Mouse (Mus musculus): ENCODE measurements around the gene Tesc.

Gene Tesc

GRCm38 (mm10) chr5:118045385-118045784 lies 17.8 kb downstream of the Tesc start:
- DNase-seq, result no peak

GRCm38 (mm10) chr5:118047091-118047757 lies 19.7 kb downstream of the Tesc start:
- no peak for DNase-seq

GRCm38 (mm10) chr5:118048412-118048811 lies 20.9 kb downstream of the Tesc start:
- DNase-seq, result no peak

- DNase-seq, result no peak
Measured at GRCm38 (mm10) chr5:118048928-118049327, 21.4 kb downstream of the Tesc start.

- no peak for DNase-seq
Measured at GRCm38 (mm10) chr5:118050743-118051142, 23.2 kb downstream of the Tesc start.

GRCm38 (mm10) chr5:118051981-118052662 lies 24.6 kb downstream of the Tesc start:
- DNase-seq, result no peak

GRCm38 (mm10) chr5:118053205-118053604 lies 25.7 kb downstream of the Tesc start:
- DNase-seq, result no peak

GRCm38 (mm10) chr5:118057508-118058111 lies 30.1 kb downstream of the Tesc start:
- no peak for DNase-seq

GRCm38 (mm10) chr5:118058858-118059257 lies 31.3 kb downstream of the Tesc start:
- no peak for DNase-seq

GRCm38 (mm10) chr5:118059646-118060045 lies 32.1 kb downstream of the Tesc start:
- no peak for DNase-seq

- DNase-seq, result no peak
Measured at GRCm38 (mm10) chr5:118061391-118061790, 33.8 kb downstream of the Tesc start.

- no peak for DNase-seq
Measured at GRCm38 (mm10) chr5:118063181-118063621, 35.7 kb downstream of the Tesc start.

GRCm38 (mm10) chr5:118064284-118064901 lies 36.9 kb downstream of the Tesc start:
- DNase-seq, result no peak

GRCm38 (mm10) chr5:118065516-118066255 lies 38.1 kb downstream of the Tesc start:
- DNase-seq, result no peak

GRCm38 (mm10) chr5:118066828-118067227 lies 39.3 kb downstream of the Tesc start:
- peak; percentile 83 for DNase-seq

- DNase-seq, result no peak
Measured at GRCm38 (mm10) chr5:118067572-118067971, 40.0 kb downstream of the Tesc start.

GRCm38 (mm10) chr5:118067984-118068494 lies 40.5 kb downstream of the Tesc start:
- no peak for DNase-seq

GRCm38 (mm10) chr5:118069315-118069714 lies 41.8 kb downstream of the Tesc start:
- DNase-seq, result peak; percentile 72

- no peak for DNase-seq
Measured at GRCm38 (mm10) chr5:118071766-118072165, 44.2 kb downstream of the Tesc start.

- no peak for DNase-seq
Measured at GRCm38 (mm10) chr5:118073213-118073773, 45.8 kb downstream of the Tesc start.

GRCm38 (mm10) chr5:118076721-118077592 lies 49.4 kb downstream of the Tesc start:
- no peak for DNase-seq
